Mouse (Mus musculus): ENCODE data around the gene Abcg4. TPM values are rescaled to one million over a fixed set of nuclear protein-coding genes. Genes with fewer than 3 reads are reported as not detected.

Abcg4 gene
- polyA plus RNA-seq (2021; fragmentation: Nextera tagmentation): 16.5 and 27.8 TPM in 2 replicates
- long read RNA-seq, experiment 1, transcript Abcg4-208 (15 exons, 3,999 nt): major isoform, 39 of 67 reads
- long read RNA-seq, experiment 1, partial matches to known transcripts: 12 of 67 reads
- long read RNA-seq, experiment 1, other reads (novel, unspliced or antisense): 12 of 67 reads
- long read RNA-seq, experiment 2, partial matches to known transcripts: 1 of 18 reads
- long read RNA-seq, experiment 2, other reads (novel, unspliced or antisense): 15 of 18 reads

DNA sequence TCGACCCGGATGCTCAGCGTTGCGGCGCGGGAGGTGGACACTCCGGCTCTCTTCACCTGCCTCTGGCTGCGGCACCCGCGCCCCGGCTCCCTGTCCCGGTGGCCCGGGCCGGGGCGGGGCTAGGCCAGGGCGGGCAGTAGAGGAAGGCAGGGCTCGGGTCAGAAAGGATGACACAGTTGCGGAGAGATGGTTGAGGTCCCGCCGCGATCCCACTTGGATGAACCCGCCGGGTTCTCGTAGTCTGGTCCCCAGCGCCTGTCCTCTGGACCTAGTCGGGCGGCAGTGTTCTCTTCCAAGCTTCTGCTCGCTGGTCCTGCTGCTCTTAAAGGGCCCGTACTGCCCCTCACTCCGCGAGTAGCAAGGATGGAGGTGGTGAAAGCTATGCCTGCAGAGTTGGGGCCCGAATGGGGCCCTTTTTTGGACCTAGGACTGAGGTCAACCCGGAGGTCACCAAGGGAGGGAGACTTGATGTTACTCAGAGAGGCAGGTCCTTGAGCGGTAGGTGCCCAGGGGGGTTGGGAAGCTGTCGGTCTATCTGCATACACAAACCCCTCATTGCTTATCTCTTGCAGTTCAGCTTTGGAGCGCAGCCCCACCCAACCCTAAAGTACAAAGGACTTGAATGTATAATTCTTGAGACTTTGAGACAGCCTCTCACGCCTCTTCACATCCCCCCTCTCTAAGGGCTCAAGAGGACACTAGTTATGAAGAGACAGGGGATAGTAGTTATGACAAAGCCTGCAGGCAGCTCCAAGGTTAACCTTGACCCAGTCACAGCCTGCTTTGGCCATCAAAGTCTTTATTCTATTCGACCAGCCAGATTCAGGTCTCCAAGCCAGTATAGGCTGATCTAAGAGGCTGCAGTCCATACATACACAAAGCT lies at the start of gene Abcg4:
Abcg4 (minus strand) TSS at position 540 of the 883 bp plus-strand sequence.

GRCm38 (mm10) chr9:44334396-44335330 lies 46.2 kb upstream of the Abcg4 start, which contains the start of gene H2afx:
H2afx (plus strand) TSS chr9:44334694.

GRCm38 (mm10) chr9:44325768-44326370 lies 37.5 kb upstream of the Abcg4 start, which contains the start of gene Dpagt1:
Dpagt1 (plus strand) TSS chr9:44326019.

DNA sequence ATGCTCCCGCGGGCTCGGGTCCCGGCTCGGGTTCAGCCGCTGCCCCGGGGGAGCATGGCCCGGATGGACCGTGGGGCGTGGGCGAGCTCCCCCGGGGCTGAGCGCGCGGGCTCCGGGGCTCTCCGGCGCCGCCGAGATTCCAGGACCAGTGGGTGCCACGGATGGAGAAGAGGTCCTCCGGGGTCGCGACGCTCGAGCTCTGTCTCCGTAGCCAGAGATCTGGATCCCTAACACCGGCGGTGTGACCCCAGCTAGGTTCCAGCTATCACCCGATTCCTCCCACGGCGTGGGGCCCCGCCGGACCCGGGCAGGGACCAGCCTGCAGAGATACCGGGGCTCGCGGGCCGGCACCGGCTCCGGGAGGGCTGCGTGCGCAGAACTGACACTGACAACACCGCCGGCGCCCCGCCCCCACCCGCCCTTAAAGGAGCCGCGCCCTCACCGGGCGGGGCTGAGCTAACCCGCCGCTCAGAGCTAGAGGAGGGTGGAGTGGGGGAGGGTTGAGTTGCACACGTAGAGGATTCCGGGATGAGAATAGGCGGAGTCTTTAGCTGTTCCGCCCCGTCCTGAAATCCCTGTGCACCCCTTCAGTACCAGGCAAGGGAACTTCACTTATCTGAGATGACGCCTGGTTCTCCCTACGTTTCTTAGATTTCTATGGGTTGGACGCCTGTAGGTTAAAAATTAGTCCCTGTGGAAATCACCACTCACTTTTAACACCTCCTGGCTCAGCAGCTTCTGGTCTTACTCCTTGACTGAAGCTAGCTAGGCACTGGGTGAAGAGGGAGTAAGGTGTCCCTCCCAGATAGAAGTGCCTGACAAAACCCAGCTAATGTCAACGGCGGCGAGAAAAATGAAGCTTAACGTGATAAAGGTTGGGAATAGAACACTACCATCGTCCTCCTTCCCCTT lies 31.7 kb upstream of the Abcg4 start, which contains the start of gene C2cd2l:
C2cd2l (minus strand) TSS at position 399 of the 912 bp plus-strand sequence.

DNA sequence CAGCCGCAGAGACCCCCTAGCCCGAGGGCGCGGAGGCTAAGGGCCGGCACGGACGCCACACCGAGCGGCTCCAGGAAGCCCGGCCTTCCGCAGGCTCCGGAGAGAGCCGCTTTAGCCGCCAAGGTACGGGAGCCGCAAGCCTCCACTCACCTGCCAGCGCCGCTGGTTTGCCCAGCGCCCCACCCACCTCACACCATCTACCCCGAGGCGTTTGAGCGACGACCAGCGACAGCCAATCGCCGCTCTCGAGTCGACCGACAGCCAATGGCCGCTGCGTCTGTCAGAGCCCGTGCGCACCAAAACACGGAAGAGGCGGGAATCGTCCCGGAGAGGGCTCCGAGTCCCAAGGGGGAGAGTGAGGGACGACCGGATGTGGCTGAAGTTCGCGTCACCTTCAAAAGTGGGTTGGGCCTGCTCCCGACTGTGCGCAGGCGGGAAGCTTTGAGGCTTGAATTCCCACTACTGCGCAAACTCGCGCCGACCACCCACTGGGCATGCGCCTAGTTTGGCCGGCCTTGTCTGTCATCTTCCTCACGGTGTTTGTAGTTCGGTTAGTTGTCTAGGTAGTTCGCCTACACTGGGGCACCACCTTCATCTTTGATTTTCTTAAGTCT lies 17.2 kb upstream of the Abcg4 start, which contains the start of gene Hinfp:
Hinfp (minus strand) TSS at position 206 of the 614 bp plus-strand sequence.

DNA sequence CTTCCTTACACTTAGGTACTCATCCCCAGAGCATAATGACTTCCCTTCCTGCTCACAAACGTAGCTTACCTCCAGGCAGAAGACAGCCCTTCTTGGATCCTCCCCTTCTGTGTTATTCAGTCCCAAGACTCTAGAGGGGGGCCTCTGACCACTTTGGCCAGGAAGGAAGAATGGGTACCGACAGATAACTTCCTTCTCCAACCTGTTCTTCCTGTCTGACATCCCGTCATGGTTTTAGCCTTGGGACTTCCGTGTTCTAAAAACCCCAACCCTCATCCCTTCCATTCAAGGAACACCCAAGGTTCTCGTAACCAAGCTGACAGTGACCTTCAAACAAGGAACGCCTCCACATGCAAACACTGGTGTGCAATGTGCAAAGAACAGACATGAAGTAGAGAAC lies 20.0 kb downstream of the Abcg4 start, which contains the start of gene Nlrx1:
Nlrx1 (minus strand) TSS at position 168 of the 400 bp plus-strand sequence.

DNA sequence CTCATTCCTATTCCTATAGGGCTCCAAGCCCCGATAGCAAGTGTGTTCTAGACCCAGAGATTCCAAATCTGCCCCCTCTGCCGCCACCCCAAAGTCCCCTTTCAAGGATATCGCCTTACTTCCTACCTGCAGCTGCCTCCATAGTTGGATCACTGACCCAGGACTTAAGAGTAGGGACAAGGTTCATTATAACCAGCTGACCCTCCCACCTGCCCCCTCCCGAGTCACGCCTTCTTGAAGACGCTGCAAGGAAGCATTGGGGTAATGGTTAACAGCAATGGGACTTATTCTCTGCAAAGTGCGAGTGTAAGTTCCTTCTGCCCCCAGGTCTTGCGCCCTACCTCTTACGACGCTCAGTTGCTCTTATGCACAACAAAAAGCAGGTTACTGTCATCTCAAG lies 37.1 kb downstream of the Abcg4 start, which contains the start of gene Pdzd3:
Pdzd3 (minus strand) TSS at position 158 of the 400 bp plus-strand sequence.

DNA sequence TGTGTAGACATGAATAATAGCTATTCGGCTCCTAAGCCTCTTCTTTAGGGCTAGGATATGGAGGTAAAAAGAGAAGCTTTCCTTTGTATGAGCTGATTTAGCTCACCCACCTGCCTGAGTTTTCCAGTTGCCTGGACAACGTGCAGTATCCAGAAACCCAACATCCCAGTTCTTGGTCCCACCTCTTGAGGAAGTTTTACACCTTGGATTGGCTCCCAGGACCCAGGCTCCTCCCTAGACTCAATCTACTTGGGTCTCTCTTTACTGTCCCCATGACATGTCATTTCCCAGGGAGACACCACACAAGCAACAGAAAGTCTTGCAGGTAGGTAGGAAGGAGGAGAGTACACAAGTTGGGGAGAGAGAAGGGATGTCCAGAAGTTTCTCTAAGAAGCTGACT lies 48.0 kb downstream of the Abcg4 start, which contains the start of gene Ccdc153:
Ccdc153 (plus strand) TSS at position 278 of the 400 bp plus-strand sequence.

GRCm38 (mm10) chr9:44233802-44234478 lies 54.5 kb downstream of the Abcg4 start, which contains the start of gene Cbl:
Cbl (minus strand) TSS chr9:44234049.

Other genes with a start within 250 kb of the Abcg4 start
- gene Thy1, start 245.2 kb downstream of the Abcg4 start, polyA plus RNA-seq (2021; fragmentation: Nextera tagmentation): 304 and 337 TPM in 2 replicates
- gene Usp2, start 221.6 kb downstream of the Abcg4 start, polyA plus RNA-seq (2021; fragmentation: Nextera tagmentation): 119 and 125 TPM in 2 replicates
- 0.04 and 0.09 TPM in 2 replicates for gene Mfrp, start 186.9 kb downstream of the Abcg4 start, polyA plus RNA-seq (2021; fragmentation: Nextera tagmentation)
- 25.1 and 31.8 TPM in 2 replicates for gene C1qtnf5, start 181.4 kb downstream of the Abcg4 start, polyA plus RNA-seq (2021; fragmentation: Nextera tagmentation)
- 0.18 and 0.23 TPM in 2 replicates for gene Gm49380, start 175.1 kb downstream of the Abcg4 start, polyA plus RNA-seq (2021; fragmentation: Nextera tagmentation)
- 9.9 and 25.8 TPM in 2 replicates for gene Rnf26, start 175.1 kb downstream of the Abcg4 start, polyA plus RNA-seq (2021; fragmentation: Nextera tagmentation)
- 3.0 and 4.2 TPM in 2 replicates for gene Mcam, start 154.1 kb downstream of the Abcg4 start, polyA plus RNA-seq (2021; fragmentation: Nextera tagmentation)
- 8.2 and 8.3 TPM in 2 replicates for gene Cbl, start 54.6 kb downstream of the Abcg4 start, polyA plus RNA-seq (2021; fragmentation: Nextera tagmentation)
- gene Ccdc153, start 47.9 kb downstream of the Abcg4 start, polyA plus RNA-seq (2021; fragmentation: Nextera tagmentation): 5.5 and 6.3 TPM in 2 replicates
- 0.29 and 0.55 TPM in 2 replicates for gene Pdzd3, start 37.1 kb downstream of the Abcg4 start, polyA plus RNA-seq (2021; fragmentation: Nextera tagmentation)
- gene Nlrx1, start 20.0 kb downstream of the Abcg4 start, polyA plus RNA-seq (2021; fragmentation: Nextera tagmentation): 3.7 and 6.2 TPM in 2 replicates
- gene Hinfp, start 17.1 kb upstream of the Abcg4 start, polyA plus RNA-seq (2021; fragmentation: Nextera tagmentation): 3.3 and 4.6 TPM in 2 replicates
- gene C2cd2l, start 31.7 kb upstream of the Abcg4 start, polyA plus RNA-seq (2021; fragmentation: Nextera tagmentation): 18.2 and 67.4 TPM in 2 replicates
- gene Dpagt1, start 37.4 kb upstream of the Abcg4 start, polyA plus RNA-seq (2021; fragmentation: Nextera tagmentation): 8.7 and 14.8 TPM in 2 replicates
- gene H2afx, start 46.1 kb upstream of the Abcg4 start, polyA plus RNA-seq (2021; fragmentation: Nextera tagmentation): 41.4 and 74.1 TPM in 2 replicates
- 26.9 and 35.2 TPM in 2 replicates for gene Hmbs, start 55.6 kb upstream of the Abcg4 start, polyA plus RNA-seq (2021; fragmentation: Nextera tagmentation)
- 40.5 and 45.1 TPM in 2 replicates for gene Vps11, start 73.1 kb upstream of the Abcg4 start, polyA plus RNA-seq (2021; fragmentation: Nextera tagmentation)
- 15.2 and 19.6 TPM in 2 replicates for gene Hyou1, start 90.9 kb upstream of the Abcg4 start, polyA plus RNA-seq (2021; fragmentation: Nextera tagmentation)
- gene Slc37a4, start 108.2 kb upstream of the Abcg4 start, polyA plus RNA-seq (2021; fragmentation: Nextera tagmentation): 21.9 and 23.6 TPM in 2 replicates
- gene Rps25, start 118.5 kb upstream of the Abcg4 start, polyA plus RNA-seq (2021; fragmentation: Nextera tagmentation): 1,852 and 1,982 TPM in 2 replicates
- 159 and 195 TPM in 2 replicates for gene Trappc4, start 119.0 kb upstream of the Abcg4 start, polyA plus RNA-seq (2021; fragmentation: Nextera tagmentation)
- 5.6 and 7.5 TPM in 2 replicates for gene Ccdc84, start 130.0 kb upstream of the Abcg4 start, polyA plus RNA-seq (2021; fragmentation: Nextera tagmentation)
- not detected in 2 replicates for gene Foxr1, start 152.5 kb upstream of the Abcg4 start, polyA plus RNA-seq (2021; fragmentation: Nextera tagmentation)
- not detected in 2 replicates for gene Upk2, start 166.4 kb upstream of the Abcg4 start, polyA plus RNA-seq (2021; fragmentation: Nextera tagmentation)
- 3.7 and 5.7 TPM in 2 replicates for gene Bcl9l, start 194.2 kb upstream of the Abcg4 start, polyA plus RNA-seq (2021; fragmentation: Nextera tagmentation)